Mouse (Mus musculus) kidney, embryonic 14.5 days (tissue): Measurements from ENCODE around the gene Mad2l2. TPM values are rescaled to one million over a fixed set of nuclear protein-coding genes. Genes with fewer than 3 reads are reported as not detected.
A peak's percentile ranks its signal among the peaks of the same experiment; 100 is the strongest.

Experiments used
- ATAC-seq: fragments of 200-750 bp; cut with Nextera tagmentation; 2 replicates; pipeline ENCODE4 v1.8.0; 2017; ENCODE audit warnings: moderate number of reproducible peaks, mild to moderate bottlenecking, moderate TSS enrichment, moderate library complexity; ENCODE audit not compliant: low FRiP score, low TSS enrichment
- H3K27ac ChIP-seq: fragments of 300-500 bp; sonication (generic); 2 replicates; pipeline ENCODE4 v1.5.1; 2014; ENCODE audit warnings: low read depth, mild to moderate bottlenecking, low read length, moderate library complexity, mixed read lengths
- H3K27me3 ChIP-seq: fragments of 300-500 bp; sonication (generic); 2 replicates; pipeline ENCODE4 v1.6.1; 2014; ENCODE audit warnings: mild to moderate bottlenecking, low read length; ENCODE audit not compliant: control insufficient read depth, insufficient read depth
- H3K36me3 ChIP-seq: fragments of 300-500 bp; sonication (generic); 2 replicates; pipeline ENCODE4 v1.6.1; 2014; ENCODE audit warnings: low read length, mixed read lengths; ENCODE audit not compliant: control insufficient read depth, insufficient read depth
- H3K4me1 ChIP-seq: fragments of 300-500 bp; sonication (generic); 2 replicates; pipeline ENCODE4 v1.6.1; 2014; ENCODE audit warnings: low read length, mixed read lengths; ENCODE audit not compliant: control insufficient read depth, insufficient read depth
- H3K4me2 ChIP-seq: fragments of 300-500 bp; sonication (generic); replicated peaks from 2 replicates; pipeline ENCODE4 v1.6.1; 2014; ENCODE audit warnings: low read depth, mild to moderate bottlenecking, low read length
- H3K4me3 ChIP-seq: fragments of 300-500 bp; sonication (generic); 2 replicates; pipeline ENCODE4 v1.5.1; 2014; ENCODE audit warnings: mild to moderate bottlenecking, low read length
- H3K9ac ChIP-seq: fragments of 300-500 bp; sonication (generic); 2 replicates; pipeline ENCODE4 v1.6.1; 2014; ENCODE audit warnings: low read depth, mild to moderate bottlenecking, low read length, moderate library complexity
- H3K9me3 ChIP-seq: fragments of 300-500 bp; sonication (generic); 2 replicates; pipeline ENCODE4 v1.6.1; 2016; ENCODE audit warnings: low read length; ENCODE audit not compliant: control insufficient read depth
- WGBS: fragments of 180-500 bp; shearing (Covaris S2); extraction: QIAGEN DNeasy Blood & Tissue Kit; methylation state at CpG from one replicate; pipeline ENCODE4 v1.1.7; 2014; 5-methylcytosine and 5-hydroxymethylcytosine counted together
- polyA plus RNA-seq: library from polyadenylated mRNA; unstranded; fragments of >200 nt; fragmentation: Nextera tagmentation; extraction: Ambion mirVana; gene quantifications from 2 replicates; pipeline ENCODE4 v1.2.1, GENCODE M21; 2014

The Mad2l2 gene
- 81.1 and 99.0 TPM in 2 replicates for polyA plus RNA-seq

DNA sequence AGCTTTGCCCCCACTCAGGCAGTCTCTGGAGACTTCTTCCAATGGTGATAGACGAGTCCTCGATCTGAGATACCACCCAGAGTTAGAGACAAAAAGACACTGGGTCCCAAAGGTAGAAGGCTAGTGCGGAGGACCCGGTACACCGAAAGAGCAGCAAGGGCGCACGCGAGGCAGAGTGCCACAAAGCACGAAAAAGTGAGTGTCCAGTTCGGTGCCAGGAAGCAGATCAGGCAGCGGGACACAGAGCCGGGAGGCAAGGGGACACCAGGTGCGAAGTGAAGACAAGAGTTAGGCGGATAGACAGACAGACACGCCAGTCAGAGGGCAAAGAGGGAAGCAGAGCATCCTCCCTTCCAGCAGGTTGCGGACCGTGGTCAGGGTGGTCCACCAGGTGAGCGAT is at the start of gene Mad2l2:
Mad2l2 (plus strand) TSS at position 252 of the 400 bp plus-strand sequence.
- 2% methylated on average over 15 of the region's 18 CpGs for WGBS

GRCm38 (mm10) chr4:148080597-148080973 is 49.6 kb upstream of the Mad2l2 start:
- Histone ChIP-seq H3K9ac (no peak overlapping the region), H3K4me1 (peaks cover 21% of the 10 kb centered on the region), H3K4me3 (no peak overlapping the region), H3K36me3 (peaks cover 15% of the 10 kb centered on the region), H3K27me3 (no peaks in the 10 kb centered on the region), H3K4me2 (no peak overlapping the region), H3K27ac (no peak overlapping the region), H3K9me3 (no peaks in the 10 kb centered on the region)
- WGBS, result 97% methylated on average over 1 of the region's 1 CpGs
- ATAC-seq, result no peak

More for the DNA sequence above, at the start of gene Mad2l2:
- Histone ChIP-seq H3K36me3 (no peaks in the 10 kb centered on the region), H3K27me3 (peaks cover 28% of the 10 kb centered on the region), H3K9me3 (no peaks in the 10 kb centered on the region), H3K4me2 (peak within 1 kb of the TSS; percentile 98), H3K4me1 (0 out of 2 replicates have a peak, but pooled peaks cover 10% of the 10 kb centered on the region), H3K4me3 (peak within 1 kb of the TSS; percentile 67), H3K27ac (0 out of 2 replicates have a peak within 1 kb of the TSS, but pooled peaks have one; percentile 30), H3K9ac (peak within 1 kb of the TSS; percentile 75)
- no peak; the same call in 1 of the 2 replicates for ATAC-seq

GRCm38 (mm10) chr4:148081201-148081600 is 49.0 kb upstream of the Mad2l2 start:
- Histone ChIP-seq H3K4me1 (peaks cover 20% of the 10 kb centered on the region), H3K27ac (no peak overlapping the region), H3K4me3 (no peak overlapping the region), H3K36me3 (peaks cover 15% of the 10 kb centered on the region), H3K4me2 (no peak overlapping the region), H3K9ac (no peak overlapping the region), H3K9me3 (no peaks in the 10 kb centered on the region), H3K27me3 (no peaks in the 10 kb centered on the region)
- no peak for ATAC-seq
- WGBS, result 96% methylated on average over 10 of the region's 10 CpGs

DNA sequence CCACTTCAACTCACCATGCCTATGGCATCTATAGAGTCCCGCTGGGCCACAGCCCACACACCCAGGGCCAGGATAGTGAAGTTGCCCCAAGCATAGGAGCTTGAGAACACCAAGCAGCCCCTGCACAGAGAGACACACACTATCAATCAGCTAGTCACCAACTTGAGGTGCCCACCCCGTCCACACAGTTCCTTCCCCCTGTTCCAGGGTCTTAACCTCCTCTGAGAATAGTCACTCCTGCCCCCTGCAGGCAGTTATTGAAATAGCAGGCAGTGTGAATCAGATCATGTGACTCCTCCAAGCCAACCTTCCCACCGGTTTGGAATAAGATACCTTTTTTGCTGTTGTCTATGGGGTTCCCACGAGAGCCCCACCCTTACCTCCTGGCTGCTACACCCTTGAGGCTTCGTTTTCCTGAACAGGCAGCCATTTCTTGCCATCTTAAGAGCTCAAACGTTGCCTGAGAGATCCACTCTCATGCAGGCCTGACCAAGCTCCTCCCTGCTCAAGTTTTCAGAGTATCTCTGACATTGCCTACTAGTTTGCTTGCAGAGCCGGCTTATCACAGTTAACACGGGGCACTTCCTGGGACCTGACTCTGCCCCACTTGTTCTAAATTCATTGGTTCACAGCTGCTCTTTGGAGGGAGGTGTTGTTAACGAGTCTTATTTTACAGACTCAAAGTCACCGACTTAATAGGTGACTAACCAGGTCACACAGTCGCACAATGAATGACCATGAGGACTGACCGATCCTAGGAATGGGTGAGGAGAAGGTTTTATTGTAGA is 47.7 kb upstream of the Mad2l2 start:
- H3K27ac ChIP-seq, result no peak overlapping the region
- H3K36me3 ChIP-seq, result peaks cover 15% of the 10 kb centered on the region
- no peak overlapping the region for H3K4me2 ChIP-seq
- no peak overlapping the region for H3K9ac ChIP-seq
- 48% methylated on average over 12 of the region's 12 CpGs for WGBS
- H3K9me3 ChIP-seq, result no peaks in the 10 kb centered on the region
- H3K4me3 ChIP-seq, result no peak overlapping the region
- no peaks in the 10 kb centered on the region for H3K27me3 ChIP-seq
- peaks cover 31% of the 10 kb centered on the region for H3K4me1 ChIP-seq
- ATAC-seq, result peak; percentile 18; the same call in 1 of the 2 replicates

- WGBS, result 54% methylated on average over 21 of the region's 21 CpGs
- H3K27ac ChIP-seq, result no peak overlapping the region
- H3K4me1 ChIP-seq, result peaks cover 31% of the 10 kb centered on the region
- no peak for ATAC-seq
- no peaks in the 10 kb centered on the region for H3K27me3 ChIP-seq
- H3K4me2 ChIP-seq, result no peak overlapping the region
- H3K4me3 ChIP-seq, result no peak overlapping the region
- H3K36me3 ChIP-seq, result peaks cover 15% of the 10 kb centered on the region
- no peaks in the 10 kb centered on the region for H3K9me3 ChIP-seq
- H3K9ac ChIP-seq, result no peak overlapping the region
Observed at GRCm38 (mm10) chr4:148083176-148083899, 46.8 kb upstream of the Mad2l2 start.

GRCm38 (mm10) chr4:148084261-148084714 is 45.9 kb upstream of the Mad2l2 start:
- peaks cover 15% of the 10 kb centered on the region for H3K36me3 ChIP-seq
- peaks cover 31% of the 10 kb centered on the region for H3K4me1 ChIP-seq
- no peak overlapping the region for H3K4me3 ChIP-seq
- H3K9ac ChIP-seq, result no peak overlapping the region
- H3K9me3 ChIP-seq, result no peaks in the 10 kb centered on the region
- H3K4me2 ChIP-seq, result no peak overlapping the region
- no peaks in the 10 kb centered on the region for H3K27me3 ChIP-seq
- peak; percentile 21 for ATAC-seq
- H3K27ac ChIP-seq, result no peak overlapping the region
- WGBS, result 9% methylated on average over 7 of the region's 8 CpGs

DNA sequence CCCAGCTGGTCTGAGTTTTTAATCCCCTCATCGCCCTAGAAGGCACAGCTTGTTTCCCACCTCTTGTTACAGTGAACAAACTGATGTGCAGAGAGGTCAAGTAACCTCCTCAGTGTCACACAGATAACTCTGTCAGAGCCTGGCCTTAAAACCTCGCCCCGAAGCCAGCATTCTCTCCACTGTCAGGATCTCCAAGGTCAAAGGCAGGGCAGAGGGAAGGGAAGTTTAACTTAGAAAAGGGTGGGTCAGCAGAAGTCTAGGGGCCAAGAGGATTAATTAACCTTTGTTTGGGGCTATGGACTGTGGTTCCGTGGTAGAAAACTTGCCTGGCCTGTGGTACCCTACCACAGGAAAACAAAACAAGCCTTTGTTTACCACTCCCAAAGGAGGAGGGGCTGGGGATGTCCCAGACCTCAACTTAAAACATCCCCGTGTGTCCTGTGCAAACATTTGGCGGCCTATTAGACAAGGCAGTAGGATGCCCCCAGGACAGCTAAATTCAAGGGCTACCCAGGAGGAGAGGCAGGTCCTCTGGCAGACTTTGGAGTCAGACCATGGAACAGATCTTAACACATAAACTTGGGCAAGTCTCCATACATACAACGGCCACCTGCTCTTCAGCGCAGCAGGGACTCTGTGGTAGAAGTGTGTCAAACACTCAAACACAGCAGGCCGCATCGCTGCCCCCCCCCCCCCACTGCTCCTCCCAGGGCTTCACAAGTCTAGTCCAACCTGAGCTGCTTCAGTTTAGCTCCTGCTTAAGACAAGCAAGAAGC is 44.9 kb upstream of the Mad2l2 start:
- Histone ChIP-seq H3K27me3 (no peaks in the 10 kb centered on the region), H3K4me1 (peaks cover 31% of the 10 kb centered on the region), H3K27ac (no peak overlapping the region), H3K9me3 (no peaks in the 10 kb centered on the region), H3K4me2 (no peak overlapping the region), H3K36me3 (peaks cover 10% of the 10 kb centered on the region), H3K4me3 (no peak overlapping the region), H3K9ac (no peak overlapping the region)
- 46% methylated on average over 8 of the region's 10 CpGs for WGBS
- no peak for ATAC-seq

DNA sequence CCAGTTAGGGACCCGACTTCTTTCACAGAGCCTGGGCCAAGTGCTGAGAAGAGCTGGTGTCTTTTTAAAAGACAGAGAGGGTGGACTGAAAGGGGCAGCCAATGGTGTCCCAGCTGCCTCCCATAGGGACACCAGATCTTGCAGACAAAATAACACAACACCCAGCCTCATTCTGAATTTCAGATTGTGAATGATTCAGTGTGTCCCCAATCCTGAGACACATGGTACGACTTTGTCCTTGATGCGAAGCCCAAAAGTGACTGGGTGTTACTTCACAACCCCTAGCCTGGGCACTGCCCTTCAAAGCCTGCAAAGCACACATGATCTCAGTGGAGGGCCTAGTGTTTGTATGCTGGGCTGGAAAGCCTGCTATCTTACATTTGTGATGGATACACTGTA is 44.3 kb upstream of the Mad2l2 start:
- Histone ChIP-seq H3K36me3 (peaks cover 5% of the 10 kb centered on the region), H3K4me1 (peaks cover 31% of the 10 kb centered on the region), H3K27ac (no peak overlapping the region), H3K4me3 (no peak overlapping the region), H3K9ac (no peak overlapping the region), H3K9me3 (no peaks in the 10 kb centered on the region), H3K27me3 (no peaks in the 10 kb centered on the region), H3K4me2 (no peak overlapping the region)
- 74% methylated on average over 3 of the region's 3 CpGs for WGBS
- ATAC-seq, result no peak
